Mouse (Mus musculus): Measurements from ENCODE around the gene Kmt2e.

GRCm38 (mm10) chr5:23511456-23511855, 77.2 kb downstream of the Kmt2e start:
- TF ChIP-seq POLR2A (IDR thresholded peaks at IDR 0.05; ENCODE audit: low read depth, low read length) (no peak), UBTF (IDR thresholded peaks at IDR 0.05; ENCODE audit: low read depth, low read length) (no peak), CTCF (conservative IDR thresholded peaks at IDR 0.05 in 1 of 2, IDR thresholded peaks at IDR 0.05 in 1 of 2; ENCODE audit: low read depth in 2 of 2, low read length in 2 of 2) (no peak), MAX (IDR thresholded peaks at IDR 0.05; ENCODE audit: low read length) (no peak), USF1 (IDR thresholded peaks at IDR 0.05; ENCODE audit: low read depth, low read length) (no peak), POLR2AphosphoS2 (IDR thresholded peaks at IDR 0.05; ENCODE audit: low read depth, low read length) (no peak), MYC (IDR thresholded peaks at IDR 0.05; ENCODE audit: low read depth, low read length) (no peak), ZC3H11A (IDR thresholded peaks at IDR 0.05; ENCODE audit: low read depth, low read length) (no peak), ETS1 (conservative IDR thresholded peaks at IDR 0.05; ENCODE audit: low read depth, low read length) (no peak), EP300 (IDR thresholded peaks at IDR 0.05; ENCODE audit: low read length) (no peak), KAT2A (IDR thresholded peaks at IDR 0.05; ENCODE audit: insufficient replicate concordance, low read length) (no peak)

All from CH12.LX (cell line).